Mouse (Mus musculus) midbrain, postnatal 0 days (tissue): Measurements from ENCODE around the gene Anapc16. TPM values are rescaled to one million over a fixed set of nuclear protein-coding genes. Genes with fewer than 3 reads are reported as not detected.
A peak's percentile ranks its signal among the peaks of the same experiment; 100 is the strongest.

Experiments used
- ATAC-seq: fragments of 200-750 bp; cut with Nextera tagmentation; 2 replicates; pipeline ENCODE4 v1.8.0; 2017; ENCODE audit warnings: moderate number of reproducible peaks, mild to moderate bottlenecking, moderate TSS enrichment, moderate library complexity; ENCODE audit not compliant: low FRiP score
- DNase-seq: peaks from one replicate; pipeline ENCODE4 v3.0.0-alpha.2; 2015; ENCODE audit warnings: low spot score
- H3K27ac ChIP-seq: fragments of 300-500 bp; sonication (generic); 2 replicates; pipeline ENCODE4 v1.5.1; 2014; ENCODE audit warnings: low read depth, mild to moderate bottlenecking, low read length, mixed read lengths
- H3K27me3 ChIP-seq: fragments of 300-500 bp; sonication (generic); 2 replicates; pipeline ENCODE4 v1.6.1; 2014; ENCODE audit warnings: low read length, control low read depth, mixed read lengths; ENCODE audit not compliant: insufficient read depth
- H3K36me3 ChIP-seq: fragments of 300-500 bp; sonication (generic); 2 replicates; pipeline ENCODE4 v1.6.1; 2014; ENCODE audit warnings: low read length, control low read depth, mixed read lengths; ENCODE audit not compliant: insufficient read depth
- H3K4me1 ChIP-seq: fragments of 300-500 bp; sonication (generic); 2 replicates; pipeline ENCODE4 v1.6.1; 2014; ENCODE audit warnings: mild to moderate bottlenecking, control low read depth, antibody characterized with exemption, low read length, mixed read lengths; ENCODE audit not compliant: insufficient read depth
- H3K4me2 ChIP-seq: fragments of 300-500 bp; sonication (generic); 2 replicates; pipeline ENCODE4 v1.6.1; 2014; ENCODE audit warnings: low read depth, mild to moderate bottlenecking, low read length, mixed read lengths; ENCODE audit not compliant: poor library complexity, severe bottlenecking
- H3K4me3 ChIP-seq: fragments of 300-500 bp; sonication (generic); 2 replicates; pipeline ENCODE4 v1.5.1; 2014; ENCODE audit warnings: low read depth, mild to moderate bottlenecking, low read length, moderate library complexity
- H3K9ac ChIP-seq: fragments of 300-500 bp; sonication (generic); replicated peaks from 2 replicates; pipeline ENCODE4 v1.6.1; 2014; ENCODE audit warnings: mild to moderate bottlenecking, low read length, moderate library complexity, mixed read lengths; ENCODE audit not compliant: poor library complexity, severe bottlenecking
- H3K9me3 ChIP-seq: fragments of 300-500 bp; sonication (generic); 2 replicates; pipeline ENCODE4 v1.6.1; 2016; ENCODE audit warnings: low read length, control low read depth
- CTCF ChIP-seq: IDR thresholded peaks from 2 replicates; pipeline ENCODE4 v1.5.1; 2016; ENCODE audit warnings: antibody characterized with exemption, mild to moderate bottlenecking
- WGBS: fragments of 180-500 bp; shearing (Covaris S2); extraction: QIAGEN DNeasy Blood & Tissue Kit; methylation state at CpG from one replicate; pipeline ENCODE4 v1.1.7; 2014; 5-methylcytosine and 5-hydroxymethylcytosine counted together
- polyA plus RNA-seq: library from polyadenylated mRNA; unstranded; fragments of >200 nt; fragmentation: Nextera tagmentation; extraction: Ambion mirVana; gene quantifications from 2 replicates; pipeline ENCODE4 v1.2.1, GENCODE M21; 2015
- total RNA-seq: library from RNA; depleted of rRNA; stranded (reverse); fragments of >200 nt; gene quantifications from 2 replicates; pipeline ENCODE4 v1.2.3, GENCODE M21; 2014

Anapc16 gene
- total and polyA plus RNA-seq, 2 experiments from 2014 or later, result 57.4 to 118 TPM

DNA sequence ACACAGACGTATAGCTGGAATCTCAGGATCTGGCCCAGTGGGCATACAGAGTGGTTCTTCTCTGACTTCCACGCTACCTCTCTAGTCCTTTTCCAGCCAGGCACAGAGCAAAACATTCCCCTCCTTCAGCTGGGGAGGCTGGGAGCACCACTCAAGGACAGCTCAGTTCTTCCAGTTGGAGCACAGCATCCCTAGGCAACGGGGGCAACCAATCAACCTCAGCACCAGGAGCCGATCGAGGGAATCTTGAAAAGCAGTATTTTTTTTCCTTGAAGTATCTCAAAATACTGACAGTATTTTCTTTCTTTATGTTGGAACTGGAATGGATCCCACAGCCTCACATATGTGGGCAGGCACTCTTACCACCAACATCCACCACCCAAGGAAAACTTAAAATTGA is 46.3 kb downstream of the Anapc16 start:
- Histone ChIP-seq H3K27me3 (no peaks in the 10 kb centered on the region), H3K27ac (peak overlapping the region; percentile 18; the same call in 1 of the 2 replicates), H3K9ac (no peak overlapping the region), H3K4me3 (no peak overlapping the region), H3K36me3 (no peaks in the 10 kb centered on the region), H3K9me3 (no peaks in the 10 kb centered on the region), H3K4me1 (peaks cover 23% of the 10 kb centered on the region), H3K4me2 (no peak overlapping the region)
- ATAC-seq (no peak), DNase-seq (no peak)
- WGBS, result 55% methylated on average over 5 of the region's 5 CpGs
- TF ChIP-seq CTCF, result no peak

DNA sequence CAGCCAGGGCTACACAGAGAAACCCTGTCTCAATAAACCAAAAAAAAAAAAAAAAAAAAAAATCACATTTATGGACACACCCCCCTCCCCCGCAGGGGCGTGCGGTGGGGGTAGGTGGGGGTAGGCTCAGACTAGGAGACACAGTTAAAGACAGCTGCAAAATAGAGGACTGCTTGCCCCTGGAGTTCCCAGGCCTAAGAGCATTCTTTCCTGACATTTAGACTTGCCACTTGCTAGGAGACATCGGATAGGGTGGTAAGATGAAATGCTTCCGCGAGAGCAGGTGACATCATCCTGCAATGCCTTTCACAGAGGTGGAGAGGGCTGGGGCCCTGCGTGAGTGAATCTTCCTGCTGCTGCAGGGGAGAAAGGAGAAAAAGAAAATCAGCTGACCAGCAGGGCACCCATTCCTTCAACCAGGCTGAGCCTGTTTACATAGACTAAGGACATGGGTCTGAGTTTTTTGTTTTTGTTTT is 49.3 kb downstream of the Anapc16 start:
- Histone ChIP-seq H3K36me3 (0 out of 2 replicates have a peak, but pooled peaks cover 2% of the 10 kb centered on the region), H3K9me3 (no peaks in the 10 kb centered on the region), H3K4me3 (no peak overlapping the region), H3K4me1 (peaks cover 27% of the 10 kb centered on the region), H3K27ac (peak overlapping the region; percentile 26; the same call in 1 of the 2 replicates), H3K27me3 (no peaks in the 10 kb centered on the region), H3K9ac (no peak overlapping the region), H3K4me2 (no peak overlapping the region)
- DNase-seq, result no peak
- ATAC-seq, result no peak
- 39% methylated on average over 7 of the region's 7 CpGs for WGBS
- no peak for TF ChIP-seq CTCF

DNA sequence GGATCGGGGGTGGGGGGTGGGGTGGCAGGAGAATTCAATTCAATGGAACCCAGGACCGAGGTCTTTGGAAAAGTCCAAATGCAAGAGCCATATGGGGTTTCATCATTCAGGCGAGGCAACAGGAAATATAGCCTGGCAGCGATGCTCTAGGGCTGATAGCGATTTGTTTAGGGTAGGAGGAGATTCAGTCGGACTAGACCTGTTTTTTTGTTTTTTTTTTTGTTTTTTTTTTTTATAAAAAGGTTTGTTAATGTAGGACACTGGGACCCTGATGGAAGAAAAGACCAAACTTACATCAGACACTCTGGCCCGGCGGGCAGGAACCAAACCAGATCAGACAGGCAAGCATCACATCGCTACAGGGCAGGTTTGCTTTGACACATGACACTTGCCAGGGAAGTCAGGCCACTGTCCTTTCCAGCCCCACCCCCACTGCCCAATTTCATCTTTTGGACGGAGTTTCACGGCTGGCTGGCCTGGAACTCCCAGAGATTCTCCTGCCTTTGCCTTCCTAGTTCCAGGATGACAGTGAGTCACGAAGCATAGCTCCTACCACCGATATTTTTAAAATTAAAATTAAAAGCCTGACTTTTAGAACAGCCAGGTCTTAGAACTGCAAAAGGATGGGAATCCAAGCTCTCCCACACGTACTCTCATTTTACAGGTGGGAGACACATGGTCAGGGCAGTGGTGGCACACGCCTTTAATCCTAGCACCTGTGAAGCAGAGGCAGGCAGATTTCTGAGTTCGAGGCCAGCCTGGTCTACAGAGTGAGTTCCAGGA is 50.0 kb downstream of the Anapc16 start:
- peak overlapping the region; percentile 84; the same call in 1 of the 2 replicates for H3K9ac ChIP-seq
- DNase-seq (no peak), ATAC-seq (no peak)
- peaks cover 21% of the 10 kb centered on the region for H3K4me1 ChIP-seq
- peak overlapping the region; percentile 97 for H3K27ac ChIP-seq
- H3K4me3 ChIP-seq, result peak overlapping the region; percentile 96
- no peak for TF ChIP-seq CTCF
- 0 out of 2 replicates have a peak, but pooled peaks cover 2% of the 10 kb centered on the region for H3K36me3 ChIP-seq
- H3K9me3 ChIP-seq, result no peaks in the 10 kb centered on the region
- no peaks in the 10 kb centered on the region for H3K27me3 ChIP-seq
- WGBS, result 24% methylated on average over 16 of the region's 16 CpGs
- H3K4me2 ChIP-seq, result peak overlapping the region; percentile 94

DNA sequence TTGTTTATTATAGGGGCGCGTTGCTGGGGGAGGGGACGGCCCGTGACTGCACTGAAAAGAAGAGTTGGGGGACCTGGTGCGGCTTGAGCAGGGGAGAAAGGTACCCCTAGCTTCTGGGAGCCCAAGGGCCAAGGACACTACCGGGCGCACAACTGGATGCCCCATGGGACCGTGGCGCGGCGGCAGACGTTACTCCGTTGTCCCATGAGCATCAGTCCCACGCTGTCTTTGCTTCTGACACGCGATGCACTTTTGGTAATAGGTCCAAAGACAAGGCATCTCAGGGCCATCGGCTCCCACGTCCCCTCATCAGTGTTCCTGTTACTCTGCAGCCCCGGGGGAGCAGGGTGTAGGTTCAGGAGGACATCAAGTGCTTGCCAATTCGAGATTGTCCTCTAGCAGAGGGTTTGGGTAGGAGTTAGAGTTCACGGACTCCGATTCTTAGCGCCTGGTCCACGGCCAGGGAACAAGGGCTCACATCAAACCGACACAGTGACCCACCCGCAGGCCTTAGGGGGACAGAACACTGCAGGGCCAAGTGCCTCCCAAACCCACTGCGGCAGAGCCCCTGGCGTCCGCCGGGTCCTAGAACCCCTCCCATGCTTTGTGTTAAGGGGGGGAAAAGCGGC is 50.7 kb downstream of the Anapc16 start:
- H3K27ac ChIP-seq, result peak overlapping the region; percentile 97
- H3K4me3 ChIP-seq, result peak overlapping the region; percentile 96
- peak; percentile 89 for DNase-seq
- H3K27me3 ChIP-seq, result no peaks in the 10 kb centered on the region
- under 1% methylated on average over 31 of the region's 31 CpGs for WGBS
- H3K4me1 ChIP-seq, result peaks cover 14% of the 10 kb centered on the region
- peak overlapping the region; percentile 84 for H3K9ac ChIP-seq
- peak overlapping the region; percentile 94 for H3K4me2 ChIP-seq
- no peaks in the 10 kb centered on the region for H3K9me3 ChIP-seq
- 0 out of 2 replicates have a peak, but pooled peaks cover 2% of the 10 kb centered on the region for H3K36me3 ChIP-seq
- ATAC-seq, result peak; percentile 44
- no peak for TF ChIP-seq CTCF

DNA sequence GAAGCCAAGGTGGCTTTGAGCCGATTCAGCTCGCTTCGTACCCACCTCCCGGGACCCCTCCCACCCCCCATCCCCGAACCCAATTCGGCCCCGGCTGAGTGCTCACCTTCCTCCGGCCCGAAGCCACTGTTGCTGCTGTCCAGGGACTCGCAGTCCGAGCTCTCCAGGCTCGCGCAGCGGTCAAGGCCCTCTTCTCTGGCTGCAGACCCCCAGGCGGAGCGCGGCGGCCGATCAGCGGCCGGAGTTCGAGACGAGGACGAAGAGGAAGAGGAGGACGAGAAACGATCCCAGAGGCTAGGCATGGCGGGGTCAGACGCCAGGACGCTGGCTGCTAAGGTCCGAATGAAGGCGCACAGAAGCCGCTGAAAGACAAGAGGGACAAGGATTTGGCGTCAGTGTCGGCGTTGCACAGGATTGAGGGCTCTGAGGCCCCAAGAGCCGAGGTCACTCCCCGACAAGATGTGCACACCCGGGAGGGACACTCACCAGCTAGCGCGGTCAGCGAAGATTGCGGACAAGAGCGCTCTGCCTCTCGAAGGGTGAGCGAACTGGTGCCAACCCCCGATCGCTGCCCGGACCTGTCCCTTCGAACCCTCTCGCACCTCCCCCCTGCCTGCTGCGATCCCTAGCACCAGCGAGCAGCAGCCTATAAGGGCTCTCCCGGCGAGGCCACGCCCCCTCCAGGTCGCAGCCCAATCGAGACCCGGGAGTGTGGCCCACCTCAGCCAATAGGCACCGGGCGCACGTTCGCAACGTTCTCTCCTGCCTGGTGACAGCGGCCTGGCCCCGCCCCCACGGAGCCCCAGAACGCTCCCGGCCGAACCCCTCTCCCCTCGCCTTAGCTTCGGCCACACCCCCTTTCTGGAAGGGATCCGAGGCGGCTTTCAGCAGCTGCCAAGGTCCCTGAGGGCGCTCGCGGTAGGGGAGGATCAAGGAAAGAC is 51.5 kb downstream of the Anapc16 start, which contains the start of gene Ddit4:
Ddit4 (minus strand) TSS at position 624 of the 941 bp plus-strand sequence.
- Histone ChIP-seq H3K9me3 (no peaks in the 10 kb centered on the region), H3K4me1 (peaks cover 9% of the 10 kb centered on the region), H3K4me3 (peak within 1 kb of the TSS; percentile 96), H3K9ac (peak within 1 kb of the TSS; percentile 96), H3K36me3 (0 out of 2 replicates have a peak, but pooled peaks cover 2% of the 10 kb centered on the region), H3K4me2 (peak within 1 kb of the TSS; percentile 98), H3K27ac (peak within 1 kb of the TSS; percentile 97), H3K27me3 (no peaks in the 10 kb centered on the region)
- ATAC-seq (peak; percentile 96), DNase-seq (peak; percentile 99)
- WGBS, result under 1% methylated on average over 72 of the region's 76 CpGs
- no peak for TF ChIP-seq CTCF
